Mouse (Mus musculus) E14TG2a.4 (cell line): ENCODE measurements around the gene Yjefn3.

Experiments
- CTCF ChIP-seq: conservative IDR thresholded peaks from 2 replicates; pipeline ENCODE4 v1.5.1; 2014; ENCODE audit warnings: low read length
- NANOG ChIP-seq: IDR thresholded peaks from 2 replicates; pipeline ENCODE4 v1.6.1; 2014; ENCODE audit warnings: borderline replicate concordance, low read length, mixed read lengths
- POU5F1 ChIP-seq: IDR thresholded peaks from 2 replicates; pipeline ENCODE4 v1.6.1; 2014; ENCODE audit warnings: low read length, borderline replicate concordance

DNA sequence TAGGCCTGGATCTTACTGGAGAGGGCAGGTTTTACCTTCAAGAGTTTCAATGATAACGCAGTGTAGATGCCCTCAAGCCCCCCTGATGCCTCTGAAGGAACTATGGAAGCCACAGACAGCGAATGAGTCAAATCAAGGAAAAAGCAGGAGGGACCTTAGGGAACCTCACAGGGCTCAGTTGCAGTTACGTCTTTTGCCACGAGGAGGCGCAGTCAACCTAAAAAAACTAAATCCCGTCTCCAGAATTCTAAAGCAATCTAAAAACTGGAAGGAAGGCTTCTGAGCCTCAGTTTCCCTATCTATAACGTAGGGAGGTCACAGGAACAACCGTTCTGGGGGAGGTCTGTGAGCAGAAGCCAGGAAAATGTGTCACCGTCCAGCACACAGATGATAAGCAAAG, 28.4 kb downstream of the Yjefn3 start:
- TF ChIP-seq CTCF (peak; percentile 99), NANOG (no peak), POU5F1 (no peak)
